ENCODE assay signal across 10 mouse cellular contexts in genomic region chr11:72362347-72362741, GRCm38 (mm10). TPM values are rescaled to one million over a fixed set of nuclear protein-coding genes. Genes with fewer than 3 reads are reported as not detected.
DNase-seq lines count a peak whose midpoint lies in the region; ATAC-seq and TF ChIP-seq lines count a peak whose summit lies in the region.
"Had no signal": no experiment of that assay in that cellular context is flagged by ENCODE, and none has a peak within 500 bp of the region (broad histone marks: within the 10 kb centered on the region; RNA-seq: fewer than 3 reads in every experiment).

TSS of gene Tekt1 (minus strand) at chr11:72362442.

- intact Hi-C loops in left cerebral cortex, postnatal 14 days (cut with DNase I) = loop anchor here (5.0 kb wide), 1 partner anchor 45 kb away; no protein-coding TSS in a partner anchor

- TF ChIP-seq EP300 in ES-Bruce4 (IDR thresholded peaks at IDR 0.05; ENCODE audit: insufficient read depth, low read depth, low read length) = no peak
- no peak for TF ChIP-seq EP300 in liver, embryonic 14.5 days (IDR thresholded peaks at IDR 0.05; ENCODE audit: low read depth)

- TF ChIP-seq POLR2A in ES-Bruce4 (IDR thresholded peaks at IDR 0.05; ENCODE audit: insufficient read depth, low read length) = no peak

- H3K36me3 ChIP-seq in heart, embryonic 13.5 days = no peaks in the 10 kb centered on the region
- H3K36me3 ChIP-seq in ES-Bruce4 (ENCODE audit: control insufficient read depth, insufficient read depth, low read length, poor library complexity, severe bottlenecking) = no peaks in the 10 kb centered on the region
- H3K36me3 ChIP-seq in forebrain, embryonic 15.5 days = no peaks in the 10 kb centered on the region
- H3K36me3 ChIP-seq in liver, embryonic 14.5 days (replicated peaks; ENCODE audit: control insufficient read depth, insufficient read depth, low read depth) = no peaks in the 10 kb centered on the region

- no peaks in the 10 kb centered on the region for H3K9me3 ChIP-seq in heart, embryonic 13.5 days
- no peaks in the 10 kb centered on the region for H3K9me3 ChIP-seq in ES-Bruce4 (replicated peaks; ENCODE audit: control insufficient read depth, insufficient read depth, low read length, poor library complexity, severe bottlenecking)
- no peaks in the 10 kb centered on the region for H3K9me3 ChIP-seq in forebrain, embryonic 15.5 days
- H3K9me3 ChIP-seq in liver, embryonic 14.5 days (ENCODE audit: control insufficient read depth, low read length) = no peaks in the 10 kb centered on the region

- H3K27me3 ChIP-seq in heart, embryonic 13.5 days (replicated peaks) = no peaks in the 10 kb centered on the region
- no peaks in the 10 kb centered on the region for H3K27me3 ChIP-seq in ES-Bruce4 (ENCODE audit: control insufficient read depth, insufficient read depth, low read length, poor library complexity, severe bottlenecking)
- H3K27me3 ChIP-seq in forebrain, embryonic 15.5 days = no peaks in the 10 kb centered on the region
- H3K27me3 ChIP-seq in liver, embryonic 14.5 days (ENCODE audit: control insufficient read depth, insufficient read depth, low read length) = peaks cover 4% of the 10 kb centered on the region; the same call in 1 of the 2 replicates

- H3K27ac ChIP-seq in heart, embryonic 13.5 days (replicated peaks) = no peak within 1 kb of the TSS
- H3K27ac ChIP-seq in ES-Bruce4 (ENCODE audit: insufficient read depth, low read length) = no peak within 1 kb of the TSS
- H3K27ac ChIP-seq in forebrain, embryonic 15.5 days (replicated peaks) = no peak within 1 kb of the TSS; the same call in 1 of the 2 replicates
- H3K27ac ChIP-seq in liver, embryonic 14.5 days = no peak within 1 kb of the TSS

- TF ChIP-seq CTCF in ES-Bruce4 (IDR thresholded peaks at IDR 0.05; ENCODE audit: low read depth, low read length) = no peak
- TF ChIP-seq CTCF in liver, embryonic 14.5 days (IDR thresholded peaks at IDR 0.05; ENCODE audit: low read depth) = no peak

- H3K4me3 ChIP-seq in heart, embryonic 13.5 days = peak within 1 kb of the TSS; percentile 57
- peak within 1 kb of the TSS; percentile 18 for H3K4me3 ChIP-seq in ES-Bruce4 (ENCODE audit: low read depth, low read length)
- H3K4me3 ChIP-seq in forebrain, embryonic 15.5 days = peak within 1 kb of the TSS; percentile 45
- H3K4me3 ChIP-seq in liver, embryonic 14.5 days (ENCODE audit: insufficient read depth in 1 of 2, low read depth in 2 of 2, low read length in 2 of 2) = peak within 1 kb of the TSS; percentile 34 to 39

- H3K9ac ChIP-seq in heart, embryonic 13.5 days = peak within 1 kb of the TSS; percentile 78
- H3K9ac ChIP-seq in ES-Bruce4 (ENCODE audit: low read depth, poor library complexity, severe bottlenecking) = no peak within 1 kb of the TSS
- H3K9ac ChIP-seq in forebrain, embryonic 15.5 days (replicated peaks) = peak within 1 kb of the TSS; percentile 62
- no peak within 1 kb of the TSS for H3K9ac ChIP-seq in liver, embryonic 14.5 days (replicated peaks)

- peaks cover 20% of the 10 kb centered on the region for H3K4me1 ChIP-seq in heart, embryonic 13.5 days
- H3K4me1 ChIP-seq in ES-Bruce4 (ENCODE audit: control insufficient read depth, insufficient read depth, low read length) = no peaks in the 10 kb centered on the region
- H3K4me1 ChIP-seq in forebrain, embryonic 15.5 days = peaks cover 7% of the 10 kb centered on the region; the same call in 1 of the 2 replicates
- no peaks in the 10 kb centered on the region for H3K4me1 ChIP-seq in liver, embryonic 14.5 days (replicated peaks; ENCODE audit: control insufficient read depth in 2 of 2, insufficient read depth in 2 of 2, low read length in 1 of 2)

- DNase-seq in heart, adult 11 months = no peak
- DNase-seq in liver, embryonic 14.5 days (ENCODE audit: low read depth in 3 of 3, low spot score in 3 of 3) = no peak
- no peak for DNase-seq in retina, embryonic 14.5 days (ENCODE audit: low spot score)
- DNase-seq in testis, postnatal 14 days (ENCODE audit: low spot score) = no peak
- no peak for DNase-seq in left cerebral cortex, postnatal 14 days (ENCODE audit: low spot score in 2 of 2)

- peak within 1 kb of the TSS; percentile 92 for H3K4me2 ChIP-seq in heart, embryonic 13.5 days
- H3K4me2 ChIP-seq in forebrain, embryonic 15.5 days (replicated peaks) = peak within 1 kb of the TSS; percentile 87
- H3K4me2 ChIP-seq in liver, embryonic 14.5 days (ENCODE audit: low read depth) = peak within 1 kb of the TSS; percentile 64

- WGBS in heart, embryonic 13.5 days = 32% methylated on average over 10 of the region's 10 CpGs
- 27% methylated on average over 10 of the region's 10 CpGs for WGBS in forebrain, embryonic 15.5 days
- 24% methylated on average over 10 of the region's 10 CpGs for WGBS in liver, embryonic 14.5 days (ENCODE audit: insufficient replicate concordance)

- no peak for ATAC-seq in heart, embryonic 13.5 days (ENCODE audit: extremely low read depth, insufficient number of reproducible peaks, low FRiP score, low TSS enrichment)
- ATAC-seq in forebrain, embryonic 15.5 days (replicated peaks) = 0 out of 2 replicates have a peak, but pooled peaks have one; percentile 9
- ATAC-seq in liver, embryonic 14.5 days (ENCODE audit: insufficient read depth) = no peak
- ATAC-seq: inflammation-experienced regulatory T-cells, adult 6 months had no signal

RNA-seq across cellular contexts. Expression of gene Tekt1, which starts in this region (rescaled TPM):
- polyA plus RNA-seq in heart, embryonic 13.5 days (2015; fragmentation: Nextera tagmentation; extraction: Ambion mirVana) = 0.47 and 0.55 TPM in 2 replicates
- polyA plus RNA-seq in ES-Bruce4 (2011; ENCODE audit: insufficient read depth, insufficient read length, low read depth, missing spikeins) = 0.64 and 0.87 TPM in 2 replicates
- 6.2 and 10.9 TPM in 2 replicates for polyA plus RNA-seq in forebrain, embryonic 15.5 days (2015; fragmentation: Nextera tagmentation; extraction: Ambion mirVana)
- polyA plus RNA-seq in liver, embryonic 14.5 days (2012; rRNA removed) = not detected in 2 replicates
- not detected in 2 replicates for polyA plus RNA-seq in liver, embryonic 14.5 days (2014; fragmentation: Nextera tagmentation; extraction: Ambion mirVana)
- total RNA-seq in left cerebral cortex, postnatal 14 days (2021) = 1 to 10 TPM; 1.3 to 1.7 TPM
- total RNA-seq: neutrophil, adult 5-6 weeks had no signal
- polyA plus RNA-seq: inflammation-experienced regulatory T-cells, adult 6 months had no signal

Comparison
In these comparisons a context has a peak if more than half of its experiments do, and no peak if none do; other contexts are left out.
1. H3K9ac ChIP-seq: peak in heart, embryonic 13.5 days (single experiment) and forebrain, embryonic 15.5 days (single experiment); none in ES-Bruce4 (single experiment) and liver, embryonic 14.5 days (single experiment).
2. Peak in every context shown above with its lines, with median percentiles within 50 percentile points of each other: H3K4me2 ChIP-seq and H3K4me3 ChIP-seq.